Mouse (Mus musculus) gastrocnemius, adult 2 months (tissue): ENCODE measurements around the gene Stat5b. TPM values are rescaled to one million over a fixed set of nuclear protein-coding genes. Genes with fewer than 3 reads are reported as not detected.

Experiments used
- DNase-seq: peaks from one replicate; pipeline ENCODE4 v3.0.0; 2022
- H3K27ac ChIP-seq: fragments of 200-600 bp; 2 replicates; pipeline ENCODE4 v1.8.1; 2022; ENCODE audit warnings: mild to moderate bottlenecking
- H3K4me3 ChIP-seq: fragments of 200-600 bp; 2 replicates; pipeline ENCODE4 v1.8.1; 2022; ENCODE audit warnings: mild to moderate bottlenecking, moderate library complexity
- CTCF ChIP-seq: fragments of 200-600 bp; IDR thresholded peaks from 2 replicates; pipeline ENCODE4 v1.8.1; 2022; ENCODE audit warnings: antibody characterized with exemption, mild to moderate bottlenecking, moderate library complexity
- intact Hi-C: fragments of 180-260 bp; cut with DNase I; formaldehyde crosslinking; loops from one replicate; pipeline ENCODE4 v1.15.1; 2025
- total RNA-seq, 2 experiments: library from RNA; stranded (reverse); gene quantifications; 2 replicates each; pipeline ENCODE4 v1.2.3; 2021

Stat5b gene
- total RNA-seq, 2 experiments from 2014 or later = 139 to 145 TPM

GRCm38 (mm10) chr11:100785774-100786173 is 64.8 kb downstream of the Stat5b start:
- no peak for DNase-seq
- Histone ChIP-seq H3K4me3 (no peak overlapping the region), H3K27ac (no peak overlapping the region; the same call in 1 of the 2 replicates)
- intact Hi-C loops = no loop called here
- no peak for TF ChIP-seq CTCF

- H3K27ac ChIP-seq = no peak overlapping the region
- H3K4me3 ChIP-seq = no peak overlapping the region
- intact Hi-C loops = no loop called here
- DNase-seq = no peak
- no peak for TF ChIP-seq CTCF
Measured at GRCm38 (mm10) chr11:100784286-100784685, 66.2 kb downstream of the Stat5b start.

GRCm38 (mm10) chr11:100782568-100782967 is 68.0 kb downstream of the Stat5b start:
- no peak overlapping the region for H3K27ac ChIP-seq
- intact Hi-C loops = no loop called here
- DNase-seq = no peak

DNA sequence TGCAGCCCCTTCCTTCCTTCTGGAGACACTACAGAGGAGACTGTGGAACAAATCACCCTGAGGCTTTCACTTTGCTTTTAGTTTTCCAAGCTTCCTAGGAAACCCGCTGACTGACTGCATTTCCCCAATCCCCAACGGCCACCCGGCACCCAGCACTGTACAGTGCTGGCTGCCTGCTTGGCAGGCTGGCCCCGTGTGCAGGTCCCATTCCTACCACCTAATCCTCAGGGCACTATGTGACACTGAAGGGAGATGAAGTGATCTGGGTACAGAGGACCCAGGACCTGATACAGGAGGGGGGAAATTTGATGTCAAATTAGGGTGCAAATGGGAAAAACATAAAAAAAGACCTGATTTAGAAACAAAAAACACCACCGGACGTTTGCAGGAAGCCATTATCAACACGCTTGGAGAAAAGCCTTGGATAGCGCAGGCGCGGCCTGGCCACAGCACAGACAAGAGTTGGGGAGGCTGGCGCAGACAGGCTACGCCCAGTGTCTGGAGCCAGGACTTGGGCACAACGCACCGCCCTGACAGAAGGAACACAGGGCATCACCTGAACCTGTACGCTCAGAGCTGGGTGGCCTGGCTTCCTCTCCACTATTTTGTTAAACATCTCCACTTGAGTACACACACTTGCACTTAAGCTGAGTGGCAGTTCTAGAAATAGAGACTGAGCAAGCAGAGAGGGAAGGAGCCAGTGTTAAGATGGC is 68.6 kb downstream of the Stat5b start:
- TF ChIP-seq CTCF = no peak

More at GRCm38 (mm10) chr11:100782568-100782967, 68.0 kb downstream of the Stat5b start:
- no peak overlapping the region for H3K4me3 ChIP-seq
- TF ChIP-seq CTCF = no peak

DNA sequence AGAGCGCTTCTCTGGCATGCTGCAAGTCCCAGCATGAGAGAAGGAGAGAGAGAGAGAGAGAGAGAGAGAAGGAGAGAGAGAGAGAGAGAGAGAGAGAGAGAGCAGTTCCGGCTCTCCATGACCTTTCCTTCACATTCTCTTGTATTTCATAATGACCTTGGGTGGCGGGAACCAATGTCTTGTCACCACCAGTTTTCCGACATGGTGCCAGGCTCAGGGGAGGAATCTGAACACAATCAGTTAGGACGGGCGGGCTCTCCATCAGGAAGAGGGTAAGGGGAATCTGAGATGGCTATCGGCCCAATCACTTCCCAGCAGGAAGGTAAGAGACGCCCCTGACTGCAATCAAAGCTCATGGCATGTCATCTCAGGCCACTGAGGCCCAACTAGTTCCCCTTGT is 70.3 kb downstream of the Stat5b start:
- intact Hi-C loops = no loop called here
- H3K4me3 ChIP-seq = no peak overlapping the region
- no peak for DNase-seq
- no peak for TF ChIP-seq CTCF
- H3K27ac ChIP-seq = no peak overlapping the region

More for the DNA sequence above, 68.6 kb downstream of the Stat5b start:
- no peak for DNase-seq
- H3K4me3 ChIP-seq = no peak overlapping the region
- intact Hi-C loops = no loop called here
- peak overlapping the region; percentile 43 for H3K27ac ChIP-seq

DNA sequence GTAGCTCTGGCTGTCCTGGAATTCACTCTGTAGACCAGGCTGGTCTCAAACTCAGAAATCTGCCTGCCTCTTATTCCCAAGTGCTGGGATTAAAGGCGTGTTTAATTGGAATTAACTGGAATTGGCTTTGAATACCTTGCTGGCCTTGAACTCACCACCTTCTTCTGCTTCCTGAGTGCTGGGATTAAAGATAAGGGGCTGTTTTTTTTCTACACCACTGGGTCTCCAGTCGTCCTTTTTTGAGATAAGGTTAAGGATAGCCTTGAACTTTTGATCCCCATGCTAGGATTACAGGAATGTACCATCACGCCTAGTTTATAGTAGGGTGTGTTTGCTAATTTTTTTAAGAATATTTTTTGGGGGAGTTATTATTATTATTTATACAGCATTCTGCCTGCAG is 72.5 kb downstream of the Stat5b start:
- no peak for DNase-seq
- 0 out of 2 replicates have a peak, but pooled peaks have one; percentile 27 for TF ChIP-seq CTCF
- Histone ChIP-seq H3K27ac (no peak overlapping the region), H3K4me3 (no peak overlapping the region)
- intact Hi-C loops = no loop called here

- TF ChIP-seq CTCF = no peak
- Histone ChIP-seq H3K27ac (no peak overlapping the region), H3K4me3 (no peak overlapping the region)
- no peak for DNase-seq
- intact Hi-C loops = no loop called here
Measured at GRCm38 (mm10) chr11:100775921-100776320, 74.6 kb downstream of the Stat5b start.

DNA sequence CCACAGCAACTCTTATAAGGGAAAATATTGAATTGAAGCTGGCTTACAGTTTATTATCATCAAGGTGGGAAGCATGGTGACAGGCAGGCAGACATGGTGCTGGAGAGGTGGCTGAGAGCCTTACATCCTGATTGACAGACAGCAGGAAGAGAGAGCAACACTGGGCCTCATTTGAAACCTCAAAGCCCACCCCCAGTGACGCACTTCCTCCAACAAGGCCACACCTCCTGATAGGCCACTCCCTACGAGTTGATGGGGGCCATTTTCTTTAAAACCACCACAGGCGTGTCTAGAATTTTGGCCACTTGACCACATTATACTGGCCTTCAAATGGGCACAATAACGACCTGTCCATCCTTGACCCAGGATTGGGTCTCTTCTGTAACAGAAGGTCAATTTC is 76.3 kb downstream of the Stat5b start:
- H3K4me3 ChIP-seq = no peak overlapping the region
- intact Hi-C loops = no loop called here
- DNase-seq = no peak
- no peak for TF ChIP-seq CTCF
- no peak overlapping the region for H3K27ac ChIP-seq

DNA sequence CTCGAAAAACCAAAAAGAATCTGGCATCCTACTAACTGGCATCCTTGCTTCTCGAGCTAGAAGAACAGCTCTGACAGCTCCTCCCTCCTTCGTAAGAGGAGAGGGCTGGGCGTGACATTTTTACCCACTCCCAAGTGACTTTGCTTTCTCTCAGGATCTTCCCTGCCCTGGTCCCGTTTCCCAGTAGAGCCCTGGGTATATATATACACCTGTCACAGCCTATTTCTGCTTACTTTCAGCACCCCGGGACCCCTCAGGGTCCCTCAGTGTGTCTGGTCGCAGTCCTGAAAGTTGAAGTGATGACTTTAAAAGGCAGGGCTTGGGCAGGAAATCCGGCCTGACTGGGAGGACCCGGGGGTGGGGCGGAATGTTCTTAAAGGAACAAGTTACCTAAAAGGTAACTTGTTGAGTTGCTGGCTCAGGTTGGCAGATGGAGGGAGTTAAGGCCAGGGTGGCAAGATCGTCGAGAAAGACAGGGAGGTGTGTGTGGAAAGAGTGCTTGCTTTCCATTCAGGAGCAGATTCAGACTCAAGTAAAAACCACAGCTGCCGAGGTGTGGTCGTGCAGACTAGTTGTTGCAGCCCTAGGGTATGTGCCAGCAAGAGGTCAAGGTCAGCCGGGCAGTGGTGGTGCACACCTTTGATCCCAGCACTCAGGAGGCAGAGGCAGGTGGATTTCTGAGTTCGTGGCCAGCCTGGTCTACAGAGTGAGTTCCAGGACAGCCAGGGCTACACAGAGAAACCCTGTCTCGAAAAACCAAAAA is 79.7 kb downstream of the Stat5b start, which contains the start of gene Ghdc:
Gene Ghdc, minus strand, starts transcription at position 312 of the 763 bp plus-strand sequence.
- Histone ChIP-seq H3K4me3 (peak within 1 kb of the TSS; percentile 92), H3K27ac (peak within 1 kb of the TSS; percentile 97)
- intact Hi-C loops = no loop called here
- TF ChIP-seq CTCF = no peak
- peak; percentile 90 for DNase-seq

DNA sequence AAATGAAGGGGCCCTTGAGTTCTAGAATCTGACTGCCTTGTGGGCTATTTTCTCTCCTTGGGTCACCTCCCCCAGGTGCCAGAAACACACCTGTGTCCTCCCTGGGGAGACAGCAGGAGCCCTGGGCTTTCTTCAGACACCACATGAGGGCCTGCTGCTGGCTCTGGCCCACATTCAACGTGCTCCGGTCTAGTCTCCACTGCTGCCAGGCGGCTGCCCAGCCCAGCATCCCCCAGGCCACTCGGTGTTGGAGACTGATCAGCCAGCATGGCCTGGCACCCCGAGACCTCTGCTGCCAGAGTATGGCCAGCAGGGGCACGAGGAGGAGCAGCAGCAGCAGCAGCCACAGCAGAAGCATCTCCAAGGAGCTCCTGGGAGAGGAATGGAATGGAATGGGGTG is 80.5 kb downstream of the Stat5b start:
- DNase-seq = peak; percentile 43
- intact Hi-C loops = no loop called here
- Histone ChIP-seq H3K4me3 (peak overlapping the region; percentile 92), H3K27ac (peak overlapping the region; percentile 97)
- no peak for TF ChIP-seq CTCF

GRCm38 (mm10) chr11:100767871-100768270 is 82.7 kb downstream of the Stat5b start:
- no peak for TF ChIP-seq CTCF
- no peak for DNase-seq
- Histone ChIP-seq H3K27ac (no peak overlapping the region), H3K4me3 (no peak overlapping the region)
- intact Hi-C loops = no loop called here

- no peak for TF ChIP-seq CTCF
- DNase-seq = no peak
- H3K27ac ChIP-seq = no peak overlapping the region
- intact Hi-C loops = no loop called here
- no peak overlapping the region for H3K4me3 ChIP-seq
Measured at GRCm38 (mm10) chr11:100766726-100767125, 83.8 kb downstream of the Stat5b start.

DNA sequence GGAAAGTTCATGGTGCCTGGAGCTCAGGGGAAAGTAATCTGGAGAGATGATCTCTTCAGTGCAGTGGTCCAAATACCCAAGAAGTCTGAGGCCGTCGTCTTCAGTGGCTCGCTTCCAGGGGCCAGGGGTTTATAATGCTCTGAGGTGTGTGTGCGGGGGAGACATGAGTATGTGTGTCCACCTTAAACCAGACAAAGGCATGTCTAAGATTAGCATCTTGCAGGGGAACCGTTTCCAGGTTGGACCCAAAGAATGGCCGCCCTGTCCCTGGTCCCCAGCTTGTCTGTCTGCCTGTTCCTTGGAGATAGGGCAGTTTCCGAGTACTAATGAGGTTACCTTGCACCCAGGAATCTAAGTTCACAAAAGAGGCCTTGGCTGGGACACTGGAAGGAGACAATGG is 87.7 kb downstream of the Stat5b start, which contains the start of gene Hcrt:
Gene Hcrt, minus strand, starts transcription at position 101 of the 400 bp plus-strand sequence.
- intact Hi-C loops = no loop called here
- Histone ChIP-seq H3K4me3 (peak within 1 kb of the TSS; percentile 67), H3K27ac (peak within 1 kb of the TSS; percentile 71)
- no peak for DNase-seq
- no peak for TF ChIP-seq CTCF
